Mouse (Mus musculus) midbrain, embryonic 16.5 days (tissue): ENCODE data around the gene Mllt11. TPM values are rescaled to one million over a fixed set of nuclear protein-coding genes. Genes with fewer than 3 reads are reported as not detected.

Experiments used
- ATAC-seq: fragments of 200-750 bp; cut with Nextera tagmentation; 2 replicates; pipeline ENCODE4 v1.8.0; 2017; ENCODE audit warnings: moderate TSS enrichment
- H3K27ac ChIP-seq: fragments of 300-500 bp; sonication (generic); 2 replicates; pipeline ENCODE4 v1.5.1; 2014; ENCODE audit warnings: mild to moderate bottlenecking, low read length, mixed read lengths
- H3K27me3 ChIP-seq: fragments of 300-500 bp; sonication (generic); 2 replicates; pipeline ENCODE4 v1.6.1; 2014; ENCODE audit warnings: low read depth, low read length, mixed read lengths; ENCODE audit not compliant: control insufficient read depth, insufficient read depth
- H3K36me3 ChIP-seq: fragments of 300-500 bp; sonication (generic); 2 replicates; pipeline ENCODE4 v1.6.1; 2014; ENCODE audit warnings: mild to moderate bottlenecking, low read length, moderate library complexity, mixed read lengths; ENCODE audit not compliant: control insufficient read depth, insufficient read depth
- H3K4me1 ChIP-seq: fragments of 300-500 bp; sonication (generic); 2 replicates; pipeline ENCODE4 v1.6.1; 2014; ENCODE audit warnings: mild to moderate bottlenecking, low read length, mixed read lengths; ENCODE audit not compliant: control insufficient read depth, insufficient read depth
- H3K4me2 ChIP-seq: fragments of 300-500 bp; sonication (generic); 2 replicates; pipeline ENCODE4 v1.6.1; 2014; ENCODE audit warnings: mild to moderate bottlenecking, low read length, mixed read lengths
- H3K4me3 ChIP-seq: fragments of 300-500 bp; sonication (generic); 2 replicates; pipeline ENCODE4 v1.5.1; 2014; ENCODE audit warnings: low read depth, mild to moderate bottlenecking, low read length, moderate library complexity, mixed read lengths
- H3K9ac ChIP-seq: fragments of 300-500 bp; sonication (generic); 2 replicates; pipeline ENCODE4 v1.6.1; 2014; ENCODE audit warnings: low read depth, low read length, mixed read lengths
- H3K9me3 ChIP-seq: fragments of 300-500 bp; sonication (generic); replicated peaks from 2 replicates; pipeline ENCODE4 v1.6.1; 2014; ENCODE audit warnings: mild to moderate bottlenecking, low read length, mixed read lengths; ENCODE audit not compliant: control insufficient read depth, poor library complexity, severe bottlenecking
- WGBS: fragments of 180-500 bp; shearing (Covaris S2); extraction: QIAGEN DNeasy Blood & Tissue Kit; methylation state at CpG from one replicate; pipeline ENCODE4 v1.1.7; 2014; 5-methylcytosine and 5-hydroxymethylcytosine counted together
- polyA plus RNA-seq: library from polyadenylated mRNA; unstranded; fragments of >200 nt; fragmentation: Nextera tagmentation; extraction: Ambion mirVana; gene quantifications from 2 replicates; pipeline ENCODE4 v1.2.1, GENCODE M21; 2015

The Mllt11 gene
- polyA plus RNA-seq, 1 experiment from 2014 or later, result 438 TPM

DNA sequence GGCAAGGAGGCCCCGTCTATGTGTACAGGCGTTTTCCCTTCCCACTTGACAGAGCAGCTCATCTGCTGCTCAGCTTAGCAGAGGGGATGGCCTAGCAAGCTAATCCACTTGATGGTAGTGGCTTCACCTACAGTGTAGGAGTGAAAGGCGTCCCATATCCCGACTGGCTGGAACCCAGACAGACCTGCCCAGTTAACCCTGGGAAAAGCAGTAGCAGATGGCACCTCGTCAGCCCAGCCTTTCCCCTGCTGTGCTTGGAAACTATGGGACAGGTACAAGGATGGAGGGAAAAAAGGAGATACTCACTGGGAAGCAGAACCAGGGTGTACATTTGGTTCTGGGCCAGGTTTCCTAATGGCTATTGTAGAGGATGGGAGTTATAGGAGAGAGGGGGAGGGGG lies 18.4 kb upstream of the Mllt11 start:
- WGBS, result 82% methylated on average over 5 of the region's 5 CpGs

DNA sequence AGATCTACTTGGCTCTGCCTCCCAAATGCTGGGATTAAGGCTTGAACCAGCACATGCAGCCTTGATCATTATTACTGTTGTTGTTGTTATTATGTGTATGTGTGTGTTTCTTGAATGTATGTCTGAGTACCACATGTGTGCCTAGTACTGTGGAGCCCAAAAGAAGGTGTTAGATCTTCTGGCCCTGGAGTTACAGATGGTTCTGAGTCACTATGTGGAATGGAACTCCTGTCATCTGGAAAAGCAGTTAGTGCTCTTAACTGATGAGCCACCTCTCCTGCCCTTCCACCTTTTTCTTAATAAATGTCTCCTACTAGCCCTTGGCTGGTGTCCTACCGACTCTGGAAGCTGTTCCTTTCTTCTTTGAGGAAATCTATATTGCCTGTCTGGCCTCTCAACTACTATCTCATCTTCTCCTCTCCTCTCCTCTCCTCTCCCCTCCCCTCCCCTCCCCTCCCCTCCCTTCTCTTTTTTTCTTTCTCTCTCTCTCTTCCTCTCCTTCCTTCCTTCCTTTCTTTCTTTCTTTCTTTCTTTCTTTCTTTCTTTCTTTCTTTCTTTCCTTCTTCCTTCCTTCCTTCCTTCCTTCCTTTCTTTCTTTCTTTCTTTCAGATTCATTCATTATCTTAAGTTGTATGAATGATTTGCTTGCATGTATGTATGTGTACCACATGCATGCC lies 15.8 kb upstream of the Mllt11 start:
- H3K4me3 ChIP-seq, result no peak overlapping the region
- no peaks in the 10 kb centered on the region for H3K36me3 ChIP-seq
- H3K27me3 ChIP-seq, result no peaks in the 10 kb centered on the region
- no peaks in the 10 kb centered on the region for H3K9me3 ChIP-seq
- no peak overlapping the region for H3K27ac ChIP-seq
- H3K4me2 ChIP-seq, result no peak overlapping the region
- no peak overlapping the region for H3K9ac ChIP-seq
- ATAC-seq, result no peak
- H3K4me1 ChIP-seq, result no peaks in the 10 kb centered on the region
- 74% methylated on average over 1 of the region's 1 CpGs for whole genome bisulfite sequencing

More for the DNA sequence above, 18.4 kb upstream of the Mllt11 start:
- Histone ChIP-seq H3K4me3 (no peak overlapping the region), H3K4me1 (no peaks in the 10 kb centered on the region), H3K27ac (no peak overlapping the region), H3K4me2 (no peak overlapping the region), H3K9me3 (no peaks in the 10 kb centered on the region), H3K36me3 (peaks cover 7% of the 10 kb centered on the region), H3K9ac (no peak overlapping the region), H3K27me3 (no peaks in the 10 kb centered on the region)
- ATAC-seq, result no peak

DNA sequence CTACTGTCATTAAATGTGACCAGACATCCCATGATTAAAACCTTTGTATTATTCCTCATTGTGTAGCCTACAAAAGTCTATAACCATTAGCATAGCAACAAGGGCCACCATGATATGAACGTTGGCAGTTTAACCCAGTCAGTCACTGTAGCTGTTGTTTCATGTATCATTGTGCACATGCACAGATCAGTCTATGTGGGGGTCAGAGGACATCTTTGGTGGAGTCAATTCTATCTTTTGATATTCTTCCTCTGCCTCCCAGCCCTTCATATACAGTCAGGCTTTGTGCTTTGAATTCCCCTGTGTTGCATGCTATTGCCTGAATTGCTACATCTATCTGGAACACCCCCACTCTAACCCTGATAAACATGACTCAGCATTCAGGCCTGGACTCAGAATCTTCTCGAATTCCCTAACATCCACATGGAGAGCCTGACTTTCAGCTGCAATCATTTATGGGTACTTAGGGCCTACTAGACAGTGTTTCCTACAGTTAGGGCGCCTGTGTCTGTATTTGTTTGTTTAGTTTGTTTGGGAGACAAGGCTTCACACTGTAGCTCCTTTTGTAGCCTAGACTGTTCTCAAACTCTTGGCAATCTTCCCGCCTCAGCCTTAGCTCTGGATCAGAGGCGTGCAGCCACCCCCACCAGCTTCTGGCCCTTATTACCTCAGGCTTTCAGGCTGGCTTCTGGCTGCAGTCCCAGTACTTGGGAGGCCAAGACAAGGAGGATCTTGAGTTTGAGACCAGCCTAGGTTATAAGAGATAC lies 14.7 kb upstream of the Mllt11 start:
- Histone ChIP-seq H3K27ac (no peak overlapping the region), H3K4me1 (no peaks in the 10 kb centered on the region), H3K9me3 (no peaks in the 10 kb centered on the region), H3K4me2 (no peak overlapping the region), H3K9ac (no peak overlapping the region), H3K4me3 (no peak overlapping the region), H3K27me3 (no peaks in the 10 kb centered on the region), H3K36me3 (no peaks in the 10 kb centered on the region)
- 78% methylated on average over 5 of the region's 5 CpGs for WGBS
- ATAC-seq, result no peak

DNA sequence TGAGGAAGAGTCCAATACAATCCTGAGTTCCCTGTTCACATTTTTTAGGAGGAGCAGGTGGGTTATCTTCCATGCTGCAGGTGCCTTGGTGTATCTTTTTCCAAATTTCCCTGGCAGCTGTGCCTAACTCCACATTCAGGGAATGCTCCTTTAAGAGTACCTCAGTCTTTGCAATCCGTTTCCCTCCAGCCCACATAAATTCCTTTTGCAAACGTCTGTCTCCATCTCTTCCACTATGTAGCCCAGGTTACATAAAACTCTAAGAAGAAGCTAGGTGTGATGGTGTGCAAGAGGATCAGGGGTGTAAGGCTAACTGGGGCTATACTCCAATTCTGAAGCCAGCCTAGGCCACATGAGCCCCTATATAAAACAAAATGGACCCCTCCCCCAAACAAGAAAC lies 11.1 kb upstream of the Mllt11 start:
- Histone ChIP-seq H3K9me3 (no peaks in the 10 kb centered on the region), H3K36me3 (no peaks in the 10 kb centered on the region), H3K27ac (no peak overlapping the region), H3K4me3 (no peak overlapping the region), H3K4me2 (no peak overlapping the region), H3K4me1 (no peaks in the 10 kb centered on the region), H3K9ac (no peak overlapping the region), H3K27me3 (no peaks in the 10 kb centered on the region)
- WGBS, result 85% methylated on average over 2 of the region's 2 CpGs
- no peak for ATAC-seq

DNA sequence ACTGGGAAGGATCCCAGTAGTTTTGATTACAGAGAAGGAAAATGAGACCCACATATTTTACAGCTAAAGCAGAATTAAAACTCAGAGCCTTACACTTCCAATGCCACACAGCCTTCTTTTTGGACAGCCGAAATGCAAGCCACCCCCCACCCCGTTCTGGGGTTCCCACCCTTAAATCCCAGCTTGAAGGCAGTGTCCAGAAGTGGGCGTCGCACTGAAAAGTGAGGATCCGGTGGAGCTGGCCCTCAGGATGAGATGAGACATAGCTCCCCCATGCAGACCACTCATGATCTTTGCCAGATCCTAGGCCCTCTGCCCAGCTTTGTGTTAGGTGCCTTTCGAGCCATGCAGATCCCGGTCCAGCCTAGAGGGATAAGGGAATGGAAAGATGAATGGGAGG lies 9.5 kb upstream of the Mllt11 start, which contains the start of gene Gm128:
Gene Gm128 (minus strand): TSS at position 101 of the 400 bp plus-strand sequence.
- H3K36me3 ChIP-seq, result peaks cover 10% of the 10 kb centered on the region
- WGBS, result 71% methylated on average over 7 of the region's 7 CpGs
- no peaks in the 10 kb centered on the region for H3K27me3 ChIP-seq
- H3K4me1 ChIP-seq, result no peaks in the 10 kb centered on the region
- no peaks in the 10 kb centered on the region for H3K9me3 ChIP-seq
- H3K4me3 ChIP-seq, result no peak within 1 kb of the TSS
- no peak for ATAC-seq
- H3K9ac ChIP-seq, result no peak within 1 kb of the TSS
- H3K27ac ChIP-seq, result no peak within 1 kb of the TSS
- H3K4me2 ChIP-seq, result no peak within 1 kb of the TSS

DNA sequence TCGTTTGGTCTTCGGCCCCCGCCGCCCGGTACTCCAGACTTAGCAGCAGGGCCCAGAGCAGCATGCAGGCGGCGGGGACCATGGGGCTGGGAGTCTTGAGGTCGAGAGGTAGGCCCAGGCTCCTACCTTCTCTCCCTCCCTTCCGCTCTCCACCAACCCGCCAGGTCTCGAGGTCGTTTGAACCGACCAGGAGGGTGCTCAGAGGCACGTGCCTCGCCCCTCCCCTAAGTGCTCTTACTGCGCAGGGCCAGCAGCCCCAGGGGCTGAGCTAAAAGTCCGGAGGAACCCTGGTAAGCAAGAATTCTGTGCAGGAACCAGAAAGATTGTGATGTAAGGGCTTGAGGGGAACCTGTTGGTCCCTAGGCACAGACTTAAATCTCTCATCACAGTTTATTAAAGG lies 8.9 kb upstream of the Mllt11 start:
- WGBS, result 32% methylated on average over 17 of the region's 17 CpGs
- H3K27ac ChIP-seq, result no peak overlapping the region
- H3K4me1 ChIP-seq, result no peaks in the 10 kb centered on the region
- no peak overlapping the region for H3K4me2 ChIP-seq
- no peak overlapping the region for H3K9ac ChIP-seq
- H3K27me3 ChIP-seq, result no peaks in the 10 kb centered on the region
- H3K9me3 ChIP-seq, result no peaks in the 10 kb centered on the region
- H3K36me3 ChIP-seq, result peaks cover 16% of the 10 kb centered on the region
- no peak for ATAC-seq
- no peak overlapping the region for H3K4me3 ChIP-seq

DNA sequence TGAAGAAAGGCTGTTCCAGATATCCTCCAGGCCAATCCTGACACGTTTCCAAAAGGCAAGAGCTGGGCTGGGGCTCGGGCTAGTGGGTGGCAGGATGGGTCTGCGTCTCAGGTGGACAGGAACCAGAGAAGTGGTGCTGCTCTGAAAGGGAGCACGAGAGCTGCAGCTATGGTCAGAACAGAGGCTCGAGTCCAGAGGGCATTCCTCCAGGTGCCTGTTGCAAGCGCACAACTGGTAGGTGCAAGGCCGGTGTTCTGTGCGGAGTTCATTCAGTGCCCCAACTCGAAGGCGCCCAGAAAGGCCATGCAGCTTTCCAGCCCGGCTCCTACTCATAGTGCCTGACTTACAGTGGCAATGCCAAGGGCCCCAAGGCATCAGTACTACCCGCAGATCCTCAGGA lies 8.0 kb upstream of the Mllt11 start:
- Histone ChIP-seq H3K4me3 (no peak overlapping the region), H3K9ac (no peak overlapping the region), H3K27me3 (no peaks in the 10 kb centered on the region), H3K4me2 (no peak overlapping the region), H3K36me3 (peaks cover 24% of the 10 kb centered on the region), H3K27ac (no peak overlapping the region), H3K4me1 (no peaks in the 10 kb centered on the region), H3K9me3 (no peaks in the 10 kb centered on the region)
- no peak for ATAC-seq
- 87% methylated on average over 12 of the region's 12 CpGs for WGBS

DNA sequence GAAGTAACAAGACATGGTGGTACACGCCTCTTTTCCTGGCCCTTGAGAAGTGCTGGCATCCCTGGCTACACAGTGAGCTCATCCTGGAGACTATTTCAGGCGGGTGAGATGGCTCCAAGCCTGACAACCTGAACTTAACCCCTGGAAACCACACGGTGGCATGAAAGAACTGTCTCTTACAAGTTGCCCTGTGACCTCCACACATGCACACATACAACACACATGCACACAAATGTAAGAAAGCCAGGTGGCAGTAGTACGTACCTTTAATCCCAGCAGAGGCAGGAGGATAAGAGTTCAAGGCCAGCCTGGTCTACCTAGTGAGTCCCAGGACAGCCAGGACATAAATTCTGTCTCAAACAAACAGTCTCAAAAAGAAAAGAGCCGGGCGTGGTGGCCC lies 7.1 kb upstream of the Mllt11 start:
- no peak overlapping the region for H3K4me2 ChIP-seq
- WGBS, result 94% methylated on average over 6 of the region's 6 CpGs
- H3K27ac ChIP-seq, result no peak overlapping the region
- no peaks in the 10 kb centered on the region for H3K4me1 ChIP-seq
- H3K36me3 ChIP-seq, result peaks cover 28% of the 10 kb centered on the region
- ATAC-seq, result no peak
- no peak overlapping the region for H3K9ac ChIP-seq
- H3K27me3 ChIP-seq, result no peaks in the 10 kb centered on the region
- no peaks in the 10 kb centered on the region for H3K9me3 ChIP-seq
- no peak overlapping the region for H3K4me3 ChIP-seq

DNA sequence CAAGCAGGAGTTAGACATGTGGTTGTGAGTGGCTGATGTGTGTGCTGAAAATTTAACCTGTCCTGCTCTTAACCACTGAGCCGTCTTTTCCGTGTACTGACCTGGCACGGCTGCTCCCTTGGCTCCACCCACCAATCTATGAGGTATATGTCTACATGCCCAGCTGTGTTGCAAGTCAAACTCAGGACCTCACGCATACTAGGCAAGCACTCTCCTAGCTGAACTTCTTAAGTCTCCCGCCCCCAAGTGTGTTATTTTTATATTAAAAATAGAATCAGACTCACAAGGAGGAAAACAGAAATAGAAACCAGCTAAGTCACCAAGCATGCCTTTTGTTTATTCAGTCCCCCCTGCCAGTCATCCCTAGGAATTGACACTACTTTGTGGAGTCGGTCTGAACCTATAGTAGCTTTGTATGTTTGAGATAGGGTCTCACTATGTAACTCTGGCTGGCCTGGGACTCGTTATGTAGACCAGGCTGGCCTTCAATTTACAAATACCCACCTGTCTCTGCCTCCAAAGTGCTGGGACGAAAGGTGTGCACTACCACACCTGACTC lies 5.6 kb upstream of the Mllt11 start:
- H3K27ac ChIP-seq, result no peak overlapping the region
- ATAC-seq, result no peak
- no peak overlapping the region for H3K4me3 ChIP-seq
- no peaks in the 10 kb centered on the region for H3K27me3 ChIP-seq
- no peak overlapping the region for H3K4me2 ChIP-seq
- 93% methylated on average over 8 of the region's 8 CpGs for WGBS
- no peaks in the 10 kb centered on the region for H3K4me1 ChIP-seq
- H3K9me3 ChIP-seq, result no peaks in the 10 kb centered on the region
- H3K36me3 ChIP-seq, result peaks cover 41% of the 10 kb centered on the region
- H3K9ac ChIP-seq, result no peak overlapping the region
